Mouse (Mus musculus): ENCODE results near the gene Slc25a38.
"Not testable (repeated sequence)": the region's sequence is repeated elsewhere in the genome, so short reads cannot be mapped to it uniquely, and the experiment has no call there.

Gene Slc25a38

GRCm38 (mm10) chr9:120101165-120101564 lies 9.0 kb upstream of the Slc25a38 start:
- DNase-seq: no peak

- DNase-seq: not testable (repeated sequence)
Measured at GRCm38 (mm10) chr9:120108953-120109352, 1.2 kb upstream of the Slc25a38 start.

GRCm38 (mm10) chr9:120111156-120111945 lies 1.2 kb downstream of the Slc25a38 start:
- DNase-seq: peak; percentile 84

GRCm38 (mm10) chr9:120112472-120112871 lies 2.3 kb downstream of the Slc25a38 start:
- no peak for DNase-seq

GRCm38 (mm10) chr9:120113456-120113855 lies 3.3 kb downstream of the Slc25a38 start:
- DNase-seq: no peak

- no peak for DNase-seq
Measured at GRCm38 (mm10) chr9:120114051-120114788, 4.0 kb downstream of the Slc25a38 start.

- DNase-seq: no peak
Measured at GRCm38 (mm10) chr9:120114789-120115151, 4.6 kb downstream of the Slc25a38 start.

- DNase-seq: no peak
Measured at GRCm38 (mm10) chr9:120115580-120115979, 5.4 kb downstream of the Slc25a38 start.

- no peak for DNase-seq
Measured at GRCm38 (mm10) chr9:120116184-120116624, 6.0 kb downstream of the Slc25a38 start.

GRCm38 (mm10) chr9:120118212-120118611 lies 8.0 kb downstream of the Slc25a38 start:
- no peak for DNase-seq

GRCm38 (mm10) chr9:120120503-120120902 lies 10.3 kb downstream of the Slc25a38 start:
- peak; percentile 52 for DNase-seq

GRCm38 (mm10) chr9:120126868-120127267 lies 16.7 kb downstream of the Slc25a38 start:
- DNase-seq: no peak

- peak; percentile 100 for DNase-seq
Measured at GRCm38 (mm10) chr9:120127538-120128251, 17.5 kb downstream of the Slc25a38 start, which contains the start of gene Rpsa. Gene Rpsa, plus strand, starts transcription at chr9:120127689.

- DNase-seq: no peak
Measured at GRCm38 (mm10) chr9:120129276-120129675, 19.1 kb downstream of the Slc25a38 start.

GRCm38 (mm10) chr9:120131784-120132288 lies 21.7 kb downstream of the Slc25a38 start:
- no peak for DNase-seq

- DNase-seq: no peak
Measured at GRCm38 (mm10) chr9:120132980-120133754, 23.0 kb downstream of the Slc25a38 start.

- DNase-seq: no peak
Measured at GRCm38 (mm10) chr9:120133755-120134475, 23.7 kb downstream of the Slc25a38 start.

GRCm38 (mm10) chr9:120134529-120135160 lies 24.5 kb downstream of the Slc25a38 start:
- DNase-seq: no peak

GRCm38 (mm10) chr9:120135454-120135853 lies 25.3 kb downstream of the Slc25a38 start:
- no peak for DNase-seq

- DNase-seq: no peak
Measured at GRCm38 (mm10) chr9:120140652-120141051, 30.5 kb downstream of the Slc25a38 start.

- DNase-seq: no peak
Measured at GRCm38 (mm10) chr9:120144474-120144873, 34.3 kb downstream of the Slc25a38 start.

All from heart, adult 11 months (tissue).